Mouse (Mus musculus): ENCODE results near the gene Als2. TPM values are rescaled to one million over a fixed set of nuclear protein-coding genes. Genes with fewer than 3 reads are reported as not detected.

The Als2 gene
- total RNA-seq, 2 experiments from 2014 or later = 10.5 to 11.2 TPM

GRCm38 (mm10) chr1:59212076-59212779 lies 24.8 kb downstream of the Als2 start:
- no peak for DNase-seq

DNA sequence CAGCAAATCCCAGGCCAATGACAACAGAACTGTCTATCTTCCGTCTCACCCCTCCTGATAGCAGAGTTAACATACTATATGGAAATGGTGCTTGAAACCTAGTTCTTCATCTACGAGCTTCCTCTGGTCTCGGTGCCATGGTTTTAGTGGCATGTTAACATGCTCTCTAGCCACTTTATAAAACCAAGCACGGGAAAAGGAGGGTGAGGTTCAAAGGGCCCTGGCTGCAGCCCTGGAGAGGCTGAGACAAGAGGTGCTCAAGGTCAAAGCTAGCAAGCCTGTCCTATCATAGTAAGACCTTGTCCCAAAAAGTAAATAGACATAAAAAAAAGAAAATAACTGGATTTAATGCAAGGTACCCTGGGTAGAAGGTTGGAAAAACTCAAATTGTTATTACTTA lies 25.4 kb downstream of the Als2 start:
- DNase-seq = no peak

DNA sequence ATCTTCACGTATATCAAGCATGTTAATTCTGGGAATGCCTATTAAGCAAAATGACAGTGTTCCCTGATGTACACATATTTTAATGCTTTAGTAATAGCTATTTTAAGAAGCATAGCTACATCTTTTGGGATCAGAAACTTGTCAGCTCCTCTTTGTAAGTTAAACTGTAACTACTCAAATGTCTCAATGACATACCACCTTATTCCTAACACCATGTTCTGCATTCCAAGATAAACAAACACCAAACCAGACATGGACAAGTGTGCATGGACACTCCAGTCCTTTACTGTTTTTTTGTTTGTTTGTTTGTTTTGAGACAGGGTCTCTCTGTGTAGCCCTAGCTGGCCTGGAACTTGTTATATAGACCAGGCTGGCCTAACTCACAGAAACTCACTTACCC lies 28.7 kb downstream of the Als2 start:
- no peak for DNase-seq

- no peak for DNase-seq
Observed at GRCm38 (mm10) chr1:59204489-59204888, 32.5 kb downstream of the Als2 start.

DNA sequence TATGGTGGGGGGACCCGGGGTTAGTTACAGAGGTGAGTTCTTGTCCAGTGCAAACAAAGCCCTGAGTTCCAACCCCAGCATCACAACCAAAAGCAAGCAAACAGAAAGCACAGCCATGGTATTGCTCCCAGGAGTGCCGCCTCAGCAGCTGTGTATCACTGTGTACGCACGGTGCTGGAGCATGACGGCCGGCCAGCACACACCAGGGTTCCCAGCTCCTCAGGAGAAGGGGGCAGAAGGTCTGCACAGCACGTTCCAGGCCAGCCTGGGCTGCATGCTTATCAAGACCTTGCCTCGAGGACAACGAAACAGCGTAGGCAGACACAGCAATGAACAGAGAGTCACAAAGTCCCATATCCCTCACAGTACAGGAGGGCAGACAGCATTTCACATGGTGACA lies 34.7 kb downstream of the Als2 start:
- peak in 1 of 2 experiments; percentile 3 for DNase-seq

- peak; percentile 17 to 20 for DNase-seq
Observed at GRCm38 (mm10) chr1:59201561-59201960, 35.5 kb downstream of the Als2 start.

GRCm38 (mm10) chr1:59200960-59201359 lies 36.1 kb downstream of the Als2 start:
- DNase-seq = no peak

GRCm38 (mm10) chr1:59194979-59195378 lies 42.1 kb downstream of the Als2 start:
- no peak for DNase-seq

GRCm38 (mm10) chr1:59187786-59188185 lies 49.2 kb downstream of the Als2 start:
- DNase-seq = no peak

- DNase-seq = no peak
Observed at GRCm38 (mm10) chr1:59186317-59186716, 50.7 kb downstream of the Als2 start.

DNA sequence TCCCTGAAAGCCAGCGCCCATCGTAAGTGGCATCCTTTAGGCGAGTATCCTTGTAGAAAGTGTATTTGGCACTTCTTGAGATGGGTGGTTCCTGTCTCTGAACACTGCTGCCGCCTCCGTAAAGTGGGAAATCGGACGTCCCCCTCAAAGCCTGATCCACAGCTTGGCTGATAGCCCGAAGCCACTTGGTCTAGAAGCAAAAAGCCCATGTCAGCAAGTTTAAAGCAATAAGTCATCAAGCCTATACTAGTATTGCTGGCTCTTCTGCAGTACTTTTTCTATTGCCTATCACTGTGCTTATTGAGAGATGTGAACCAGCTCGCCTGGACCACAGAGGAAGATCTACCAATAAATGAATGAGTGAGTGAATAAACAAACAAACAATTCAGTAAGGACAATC lies 51.6 kb downstream of the Als2 start:
- no peak for DNase-seq

- DNase-seq = no peak
Observed at GRCm38 (mm10) chr1:59183045-59183444, 54.0 kb downstream of the Als2 start.

GRCm38 (mm10) chr1:59182373-59182772 lies 54.7 kb downstream of the Als2 start:
- DNase-seq = no peak

- no peak for DNase-seq
Observed at GRCm38 (mm10) chr1:59180003-59180402, 57.0 kb downstream of the Als2 start.

DNA sequence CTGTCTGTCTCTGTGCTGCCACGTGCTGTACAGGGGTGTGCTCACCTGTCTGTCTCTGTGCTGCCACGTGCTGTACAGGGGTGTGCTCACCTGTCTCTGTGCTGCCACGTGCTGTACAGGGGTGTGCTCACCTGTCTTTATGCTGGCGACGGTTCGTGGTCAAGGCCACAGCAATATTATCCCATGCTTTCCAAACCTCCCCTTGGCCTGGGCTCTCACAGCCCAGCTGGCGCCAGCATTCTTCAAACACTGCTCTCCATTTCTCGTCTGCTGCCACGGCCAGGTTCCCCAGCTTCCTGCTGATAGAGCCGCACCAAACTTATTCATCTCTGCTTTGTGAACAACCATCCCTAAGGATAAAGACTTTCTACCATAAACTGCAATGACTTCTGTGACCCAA lies 58.6 kb downstream of the Als2 start:
- DNase-seq = no peak

DNA sequence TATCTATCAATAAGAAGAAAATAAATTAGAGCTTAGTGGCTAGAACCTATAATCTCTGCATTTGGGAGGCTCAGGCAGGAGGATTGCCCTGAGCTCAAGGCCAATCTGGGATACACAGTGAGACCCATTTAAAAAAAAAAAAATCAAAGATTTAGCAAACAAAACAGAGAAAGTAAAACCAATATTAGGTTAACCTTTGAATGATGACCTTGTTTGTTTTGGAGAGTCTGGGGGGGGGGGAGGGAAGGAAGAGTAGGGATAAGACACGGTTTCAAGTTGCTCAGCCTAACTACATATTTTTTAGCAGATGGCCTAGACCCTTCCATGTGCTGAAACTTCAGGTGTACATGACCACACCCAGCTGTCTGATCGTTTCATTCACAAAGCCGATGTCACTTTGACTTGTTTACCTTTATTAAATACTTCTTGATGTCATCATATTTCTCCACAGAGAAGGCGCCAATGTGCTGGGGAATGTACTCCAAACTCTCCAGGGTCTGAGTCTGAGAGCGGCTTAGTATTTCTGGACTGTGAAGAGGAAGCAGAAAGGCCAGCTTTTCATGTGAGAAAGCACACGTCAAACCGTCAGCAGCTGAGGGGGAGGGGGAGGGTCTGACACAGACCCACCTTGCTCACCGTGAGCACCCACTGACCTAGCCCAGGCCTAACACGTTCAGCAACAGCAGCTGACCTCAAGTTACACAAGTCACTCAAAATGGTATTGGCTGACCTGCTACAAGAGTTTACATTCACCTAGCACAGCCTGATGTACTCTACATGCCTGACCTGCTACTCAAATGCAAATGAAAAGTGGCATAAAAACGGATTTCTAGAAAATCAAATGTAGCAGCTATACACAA lies 62.3 kb downstream of the Als2 start:
- DNase-seq = no peak

- DNase-seq = no peak
Observed at GRCm38 (mm10) chr1:59173023-59173422, 64.0 kb downstream of the Als2 start.

DNA sequence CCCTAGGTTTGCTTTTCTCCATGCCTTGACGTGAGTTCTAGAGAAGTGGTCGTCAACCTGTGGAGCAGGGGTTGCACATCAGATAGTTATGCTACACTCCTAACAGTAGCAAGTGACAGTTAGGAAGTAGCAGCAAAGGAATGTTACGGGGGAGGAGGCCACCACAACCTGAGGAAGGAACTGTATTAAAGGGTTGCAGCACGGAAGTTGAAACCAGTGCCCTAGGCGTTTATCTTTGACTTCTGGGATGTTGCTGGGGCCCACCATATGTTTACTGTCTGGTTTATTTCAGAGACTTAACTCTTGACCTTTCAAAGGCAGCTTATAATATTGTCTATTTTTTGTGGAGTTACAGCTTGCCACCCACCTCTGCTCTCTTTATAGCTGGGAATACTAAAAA lies 65.2 kb downstream of the Als2 start:
- DNase-seq = no peak

- no peak for DNase-seq
Observed at GRCm38 (mm10) chr1:59170290-59170689, 66.7 kb downstream of the Als2 start.

GRCm38 (mm10) chr1:59169586-59169985 lies 67.4 kb downstream of the Als2 start:
- DNase-seq = no peak

- DNase-seq = no peak
Observed at GRCm38 (mm10) chr1:59168556-59168955, 68.5 kb downstream of the Als2 start.

DNA sequence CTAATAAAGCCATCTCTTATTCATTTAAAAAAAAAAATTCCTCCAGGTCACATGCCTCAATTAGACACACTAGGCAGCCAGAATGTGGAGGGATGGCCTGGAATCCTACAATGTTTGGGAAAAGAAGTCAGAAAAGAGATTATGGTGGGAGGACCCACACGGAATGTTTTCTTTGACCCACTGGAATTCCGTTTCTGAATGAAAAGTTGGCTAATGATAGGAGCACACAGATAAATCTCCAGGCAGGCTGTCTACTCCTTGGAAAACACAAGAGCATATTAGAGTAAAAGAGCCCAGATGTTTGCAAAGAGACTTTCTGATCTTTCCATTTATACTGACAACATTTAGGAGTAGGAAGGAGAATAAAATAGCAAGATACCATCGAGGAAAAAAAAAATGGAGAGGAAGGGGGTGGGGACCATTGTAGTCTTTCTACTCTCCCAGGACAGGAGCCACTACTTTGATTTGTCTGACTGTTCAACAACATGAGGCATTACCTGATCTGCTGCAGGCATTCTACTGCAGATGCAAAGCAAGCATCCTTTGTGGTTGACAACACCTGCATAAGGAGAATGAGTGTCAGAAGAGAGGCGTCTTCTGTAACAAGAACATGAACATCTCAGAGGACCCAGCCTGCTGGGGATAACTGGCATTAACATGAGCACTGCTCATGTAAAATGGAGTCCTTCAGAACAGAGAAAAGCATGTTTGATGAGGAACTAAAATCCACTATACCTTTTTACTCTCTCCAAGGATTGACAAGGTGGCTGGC lies 69.2 kb downstream of the Als2 start:
- DNase-seq = no peak
